Mouse (Mus musculus): Measurements from ENCODE around the gene Olfr54. TPM values are rescaled to one million over a fixed set of nuclear protein-coding genes. Genes with fewer than 3 reads are reported as not detected.
A peak's percentile ranks its signal among the peaks of the same experiment; 100 is the strongest.
"Not testable (repeated sequence)": the region's sequence is repeated elsewhere in the genome, so short reads cannot be mapped to it uniquely, and the experiment has no call there.

Olfr54 gene
- polyA plus RNA-seq, 1 experiment = not detected

DNA sequence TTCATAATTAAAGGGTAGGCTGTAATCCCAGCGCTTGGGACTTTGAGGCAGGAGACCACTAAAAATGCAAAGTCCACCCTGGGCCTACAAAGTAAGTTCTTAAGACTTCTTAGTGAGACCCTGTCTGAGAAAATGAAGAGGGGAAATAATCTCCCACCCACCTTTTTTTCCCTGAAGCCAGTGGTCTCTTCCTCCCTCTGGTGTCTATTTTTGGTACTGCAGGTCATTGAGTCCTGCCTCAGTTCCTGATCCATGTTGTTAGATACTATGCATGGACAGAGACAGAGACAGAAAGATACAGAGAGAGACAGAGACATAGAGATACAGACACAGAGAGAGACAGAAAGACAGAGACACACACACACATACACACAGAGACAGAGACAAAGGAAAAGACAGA, 18.8 kb downstream of the Olfr54 start:
- H3K4me3 ChIP-seq (ENCODE audit: insufficient read depth, low read length) = no peak overlapping the region
- no peaks in the 10 kb centered on the region for H3K4me1 ChIP-seq (ENCODE audit: control insufficient read depth, insufficient read depth, low read length)
- TF ChIP-seq CTCF (IDR thresholded peaks at IDR 0.05; ENCODE audit: borderline replicate concordance, insufficient read depth, low read length) (no peak), POLR2A (IDR thresholded peaks at IDR 0.05; ENCODE audit: low read depth, low read length) (no peak)
- no peak overlapping the region for H3K27ac ChIP-seq (ENCODE audit: insufficient read depth, low read length)

- H3K4me1 ChIP-seq (ENCODE audit: control insufficient read depth, insufficient read depth, low read length); H3K4me3 ChIP-seq (ENCODE audit: insufficient read depth, low read length); H3K27ac ChIP-seq (ENCODE audit: insufficient read depth, low read length): not testable (repeated sequence)
These were observed 20.1 kb downstream of the Olfr54 start for GRCm38 (mm10) chr11:51034141-51034540.

DNA sequence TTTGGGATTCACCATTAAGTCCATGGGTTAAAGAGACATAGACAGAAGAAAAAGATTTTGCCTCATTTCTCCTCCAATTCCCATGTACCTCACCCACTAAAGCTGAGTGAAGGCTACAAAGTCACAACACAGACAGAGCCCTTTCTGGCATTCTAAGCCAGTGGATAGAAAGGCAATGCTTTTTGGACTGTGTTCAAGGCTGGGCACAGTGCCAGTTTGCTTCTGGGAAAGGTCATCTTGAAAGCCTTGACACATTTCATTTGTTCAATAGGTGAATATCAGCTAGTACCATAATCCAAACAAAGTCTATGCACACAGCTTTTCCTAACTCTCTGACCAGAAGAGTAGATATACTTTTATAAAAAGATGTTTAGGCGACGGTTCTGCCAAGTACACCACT, 21.9 kb downstream of the Olfr54 start:
- no peak overlapping the region for H3K4me3 ChIP-seq (ENCODE audit: insufficient read depth, low read length)
- no peak for TF ChIP-seq POLR2A (IDR thresholded peaks at IDR 0.05; ENCODE audit: low read depth, low read length)
- no peak for TF ChIP-seq CTCF (IDR thresholded peaks at IDR 0.05; ENCODE audit: borderline replicate concordance, insufficient read depth, low read length)
- H3K4me1 ChIP-seq (ENCODE audit: control insufficient read depth, insufficient read depth, low read length) = no peaks in the 10 kb centered on the region
- no peak overlapping the region for H3K27ac ChIP-seq (ENCODE audit: insufficient read depth, low read length)

GRCm38 (mm10) chr11:51044776-51045175, 30.7 kb downstream of the Olfr54 start:
- not testable (repeated sequence) for H3K4me1 ChIP-seq (ENCODE audit: control insufficient read depth, insufficient read depth, low read length); H3K4me3 ChIP-seq (ENCODE audit: insufficient read depth, low read length); H3K27ac ChIP-seq (ENCODE audit: insufficient read depth, low read length)

DNA sequence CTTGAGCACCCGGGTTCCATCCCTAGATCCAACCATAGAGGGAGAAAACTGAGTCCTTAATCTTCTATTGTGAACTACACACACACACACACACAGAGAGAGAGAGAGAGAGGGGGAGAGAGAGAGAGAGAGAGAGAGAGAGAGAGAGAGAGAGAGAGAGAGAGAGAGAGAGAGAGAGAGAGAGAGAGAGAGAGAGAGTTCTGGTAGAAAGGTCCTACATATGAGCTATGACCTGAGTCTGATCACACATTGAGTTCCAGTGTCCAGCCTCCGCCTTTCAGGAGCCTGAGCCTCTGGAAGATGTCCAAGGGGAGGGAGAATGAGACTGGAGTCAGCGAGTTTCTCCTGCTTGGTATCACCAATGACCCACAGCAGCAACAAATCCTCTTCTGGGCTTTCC, 33.8 kb downstream of the Olfr54 start, which contains the start of gene Olfr1375:
Gene Olfr1375, plus strand, starts transcription at position 301 of the 400 bp plus-strand sequence.
- H3K4me3 ChIP-seq (ENCODE audit: insufficient read depth, low read length); H3K27ac ChIP-seq (ENCODE audit: insufficient read depth, low read length); H3K4me1 ChIP-seq (ENCODE audit: control insufficient read depth, insufficient read depth, low read length): not testable (repeated sequence)

DNA sequence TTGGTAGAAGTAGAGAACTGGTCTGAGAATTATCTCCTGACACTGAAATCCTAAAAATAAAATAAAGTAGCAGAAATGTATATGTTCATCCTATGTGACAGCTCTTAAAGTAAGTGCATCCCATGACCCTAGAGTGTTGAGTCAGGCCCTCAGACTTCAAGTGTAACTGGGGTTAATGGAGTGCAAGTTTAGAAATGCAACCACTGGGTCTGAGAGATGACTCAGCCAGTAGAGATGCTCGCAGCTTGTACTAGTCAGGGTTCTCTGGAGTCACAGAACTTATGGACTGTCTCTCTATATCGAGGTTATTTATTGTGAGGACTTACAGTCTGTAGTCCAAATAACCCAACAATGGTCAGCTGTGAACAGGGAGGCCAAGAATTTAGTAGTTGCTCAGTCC, 37.6 kb downstream of the Olfr54 start:
- no peaks in the 10 kb centered on the region for H3K4me1 ChIP-seq (ENCODE audit: control insufficient read depth, insufficient read depth, low read length)
- TF ChIP-seq CTCF (IDR thresholded peaks at IDR 0.05; ENCODE audit: borderline replicate concordance, insufficient read depth, low read length) (no peak), POLR2A (IDR thresholded peaks at IDR 0.05; ENCODE audit: low read depth, low read length) (no peak)
- no peak overlapping the region for H3K4me3 ChIP-seq (ENCODE audit: insufficient read depth, low read length)
- H3K27ac ChIP-seq (ENCODE audit: insufficient read depth, low read length) = no peak overlapping the region

DNA sequence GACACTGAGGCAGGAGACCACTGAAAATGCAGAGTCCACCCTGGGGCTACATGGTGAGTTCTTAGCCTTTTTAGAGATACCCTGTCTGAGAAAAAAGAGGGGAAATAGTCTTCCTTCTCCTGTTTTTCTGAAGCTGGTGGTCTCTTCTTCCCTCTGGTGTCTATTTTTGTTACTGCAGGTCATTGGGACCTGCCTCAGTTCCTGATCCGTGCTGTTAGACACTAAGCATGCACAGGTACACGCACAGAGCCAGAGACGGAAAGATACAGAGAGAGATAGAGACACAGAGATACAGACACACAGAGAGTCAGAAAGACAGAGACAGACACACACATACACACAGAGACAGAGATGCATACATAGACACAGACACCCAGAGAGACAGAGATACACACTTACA, 39.2 kb downstream of the Olfr54 start:
- TF ChIP-seq CTCF (IDR thresholded peaks at IDR 0.05; ENCODE audit: borderline replicate concordance, insufficient read depth, low read length) (no peak), POLR2A (IDR thresholded peaks at IDR 0.05; ENCODE audit: low read depth, low read length) (no peak)
- H3K27ac ChIP-seq (ENCODE audit: insufficient read depth, low read length) = no peak overlapping the region
- no peaks in the 10 kb centered on the region for H3K4me1 ChIP-seq (ENCODE audit: control insufficient read depth, insufficient read depth, low read length)
- H3K4me3 ChIP-seq (ENCODE audit: insufficient read depth, low read length) = no peak overlapping the region

- Histone ChIP-seq H3K4me1 (ENCODE audit: control insufficient read depth, insufficient read depth, low read length) (peaks cover 5% of the 10 kb centered on the region), H3K4me3 (ENCODE audit: insufficient read depth, low read length) (peak within 1 kb of the TSS; percentile 94), H3K27ac (ENCODE audit: insufficient read depth, low read length) (no peak within 1 kb of the TSS)
- TF ChIP-seq POLR2A (IDR thresholded peaks at IDR 0.05; ENCODE audit: low read depth, low read length) (peak; percentile 46), CTCF (IDR thresholded peaks at IDR 0.05; ENCODE audit: borderline replicate concordance, insufficient read depth, low read length) (no peak)
These were observed 45.1 kb downstream of the Olfr54 start, which contains the start of gene Zfp354a for GRCm38 (mm10) chr11:51059151-51059571. Gene Zfp354a, plus strand, starts transcription at chr11:51059257.

DNA sequence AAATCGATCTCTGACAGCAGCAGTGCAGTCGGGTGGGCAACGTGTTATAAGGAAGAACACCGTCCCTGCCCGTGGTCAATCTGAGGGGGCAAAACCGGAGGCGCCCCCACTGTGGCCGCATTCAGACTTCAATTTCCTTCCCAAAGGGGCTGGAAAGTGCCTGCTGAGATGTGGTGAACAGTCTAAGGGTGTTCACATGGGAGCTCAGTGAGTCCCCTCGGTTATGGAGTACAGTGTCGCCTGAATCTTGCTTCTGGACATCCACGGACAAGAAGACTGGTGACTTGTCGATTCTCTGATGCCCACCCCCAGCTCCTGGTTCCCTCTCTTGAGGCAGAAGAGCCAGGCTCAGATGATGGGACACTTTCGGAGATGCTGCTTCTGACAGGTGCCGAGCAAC, 45.6 kb downstream of the Olfr54 start:
- H3K27ac ChIP-seq (ENCODE audit: insufficient read depth, low read length) = no peak overlapping the region
- H3K4me1 ChIP-seq (ENCODE audit: control insufficient read depth, insufficient read depth, low read length) = peaks cover 8% of the 10 kb centered on the region
- H3K4me3 ChIP-seq (ENCODE audit: insufficient read depth, low read length) = peak overlapping the region; percentile 94
- TF ChIP-seq CTCF (IDR thresholded peaks at IDR 0.05; ENCODE audit: borderline replicate concordance, insufficient read depth, low read length) = no peak
- no peak for TF ChIP-seq POLR2A (IDR thresholded peaks at IDR 0.05; ENCODE audit: low read depth, low read length)

DNA sequence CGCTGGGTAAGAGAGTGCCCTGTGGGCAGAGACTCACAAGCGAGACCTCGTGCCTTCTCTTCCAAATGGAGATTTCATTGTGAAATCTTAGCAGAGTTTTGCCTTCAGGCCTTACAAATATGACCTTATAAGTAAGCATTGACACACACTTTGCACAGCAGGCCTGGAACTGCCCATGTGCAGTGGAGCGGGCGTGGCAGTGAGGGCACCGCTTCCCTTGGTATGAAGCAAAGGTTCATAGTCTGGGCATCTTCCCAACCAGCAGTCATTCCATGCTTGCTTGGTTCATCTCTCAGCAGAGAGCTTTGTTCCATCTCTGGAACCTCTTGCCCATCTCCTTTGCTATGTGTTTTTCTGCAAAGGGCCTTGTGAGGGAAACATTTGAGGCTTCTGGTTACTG, 46.9 kb downstream of the Olfr54 start:
- no peak overlapping the region for H3K27ac ChIP-seq (ENCODE audit: insufficient read depth, low read length)
- H3K4me1 ChIP-seq (ENCODE audit: control insufficient read depth, insufficient read depth, low read length) = peaks cover 8% of the 10 kb centered on the region
- TF ChIP-seq POLR2A (IDR thresholded peaks at IDR 0.05; ENCODE audit: low read depth, low read length) (no peak), CTCF (IDR thresholded peaks at IDR 0.05; ENCODE audit: borderline replicate concordance, insufficient read depth, low read length) (no peak)
- H3K4me3 ChIP-seq (ENCODE audit: insufficient read depth, low read length) = no peak overlapping the region

DNA sequence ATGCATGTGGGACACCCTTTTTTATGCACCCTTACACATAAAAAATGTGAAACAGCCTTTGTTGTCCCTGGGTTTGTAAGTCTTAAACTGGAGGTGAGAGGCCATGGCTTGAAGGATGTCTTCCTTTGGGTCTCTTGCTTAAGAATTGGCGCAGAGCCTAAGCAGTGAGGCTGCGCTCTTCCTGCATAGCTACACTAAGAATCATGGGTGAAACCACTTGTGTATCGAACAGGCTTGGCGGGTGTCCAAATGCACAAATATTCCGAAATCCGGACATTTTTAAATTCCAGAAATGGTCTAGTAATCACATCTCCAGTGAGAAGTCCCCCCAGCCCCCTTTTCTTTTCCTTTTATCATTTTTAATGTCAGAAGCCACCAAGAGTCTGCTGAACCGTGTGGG, 49.2 kb downstream of the Olfr54 start:
- peaks cover 8% of the 10 kb centered on the region for H3K4me1 ChIP-seq (ENCODE audit: control insufficient read depth, insufficient read depth, low read length)
- H3K4me3 ChIP-seq (ENCODE audit: insufficient read depth, low read length) = no peak overlapping the region
- TF ChIP-seq POLR2A (IDR thresholded peaks at IDR 0.05; ENCODE audit: low read depth, low read length) = no peak
- TF ChIP-seq CTCF (IDR thresholded peaks at IDR 0.05; ENCODE audit: borderline replicate concordance, insufficient read depth, low read length) = no peak
- peak overlapping the region; percentile 49; the same call in 1 of the 2 replicates for H3K27ac ChIP-seq (ENCODE audit: insufficient read depth, low read length)

All from embryonic fibroblast, embryonic 13.5 days (primary cell).